Mouse (Mus musculus): ENCODE data around the gene Cst7.
"Not testable (repeated sequence)": the region's sequence is repeated elsewhere in the genome, so short reads cannot be mapped to it uniquely, and the experiment has no call there.

The Cst7 gene

GRCm38 (mm10) chr2:150569847-150570590, at the start of gene Cst7:
Gene Cst7, plus strand, starts transcription at chr2:150570415.
- DNase-seq (ENCODE audit: low spot score in 2 of 2): no peak

- DNase-seq (ENCODE audit: low spot score in 2 of 2): no peak
Observed at GRCm38 (mm10) chr2:150525703-150526207, 44.5 kb upstream of the Cst7 start.

- not testable (repeated sequence) for DNase-seq (ENCODE audit: low spot score in 2 of 2)
Observed at GRCm38 (mm10) chr2:150549576-150549975, 20.6 kb upstream of the Cst7 start.

- peak; percentile 42 to 53 for DNase-seq (ENCODE audit: low spot score in 2 of 2)
Observed at GRCm38 (mm10) chr2:150558568-150558967, 11.6 kb upstream of the Cst7 start.

- peak in 1 of 2 experiments; percentile 34 for DNase-seq (ENCODE audit: low spot score in 2 of 2)
Observed at GRCm38 (mm10) chr2:150567051-150567450, 3.2 kb upstream of the Cst7 start.

GRCm38 (mm10) chr2:150570761-150571160, 546 bp downstream of the Cst7 start:
- DNase-seq (ENCODE audit: low spot score in 2 of 2): no peak

- no peak for DNase-seq (ENCODE audit: low spot score in 2 of 2)
Observed at GRCm38 (mm10) chr2:150572463-150572862, 2.2 kb downstream of the Cst7 start.

GRCm38 (mm10) chr2:150576256-150576655, 6.0 kb downstream of the Cst7 start:
- no peak for DNase-seq (ENCODE audit: low spot score in 2 of 2)

- DNase-seq (ENCODE audit: low spot score in 2 of 2): peak in 1 of 2 experiments; percentile 13
Observed at GRCm38 (mm10) chr2:150578603-150579002, 8.4 kb downstream of the Cst7 start.

- DNase-seq (ENCODE audit: low spot score in 2 of 2): no peak
Observed at GRCm38 (mm10) chr2:150579628-150580027, 9.4 kb downstream of the Cst7 start.

GRCm38 (mm10) chr2:150589076-150589475, 18.9 kb downstream of the Cst7 start:
- no peak for DNase-seq (ENCODE audit: low spot score in 2 of 2)

GRCm38 (mm10) chr2:150595411-150596190, 25.4 kb downstream of the Cst7 start:
- DNase-seq (ENCODE audit: low spot score in 2 of 2): no peak

- no peak for DNase-seq (ENCODE audit: low spot score in 2 of 2)
Observed at GRCm38 (mm10) chr2:150600263-150600662, 30.0 kb downstream of the Cst7 start.

- no peak for DNase-seq (ENCODE audit: low spot score in 2 of 2)
Observed at GRCm38 (mm10) chr2:150602166-150602565, 32.0 kb downstream of the Cst7 start.

- DNase-seq (ENCODE audit: low spot score in 2 of 2): no peak
Observed at GRCm38 (mm10) chr2:150604802-150605201, 34.6 kb downstream of the Cst7 start.

- no peak for DNase-seq (ENCODE audit: low spot score in 2 of 2)
Observed at GRCm38 (mm10) chr2:150607086-150607485, 36.9 kb downstream of the Cst7 start.

GRCm38 (mm10) chr2:150608087-150608799, 38.0 kb downstream of the Cst7 start, which contains the start of gene Apmap:
Gene Apmap, minus strand, starts transcription at chr2:150608567.
- DNase-seq (ENCODE audit: low spot score in 2 of 2): peak; percentile 98

- peak; percentile 76 to 82 for DNase-seq (ENCODE audit: low spot score in 2 of 2)
Observed at GRCm38 (mm10) chr2:150608872-150609560, 38.8 kb downstream of the Cst7 start.

GRCm38 (mm10) chr2:150610097-150610496, 39.9 kb downstream of the Cst7 start:
- DNase-seq (ENCODE audit: low spot score in 2 of 2): no peak

GRCm38 (mm10) chr2:150621698-150622097, 51.5 kb downstream of the Cst7 start:
- DNase-seq (ENCODE audit: low spot score in 2 of 2): no peak

GRCm38 (mm10) chr2:150623957-150624356, 53.7 kb downstream of the Cst7 start:
- no peak for DNase-seq (ENCODE audit: low spot score in 2 of 2)

Measured in right cerebral cortex, postnatal 10 days (tissue).